Mouse (Mus musculus): ENCODE results near the gene Htr3b. TPM values are rescaled to one million over a fixed set of nuclear protein-coding genes. Genes with fewer than 3 reads are reported as not detected.
A peak's percentile ranks its signal among the peaks of the same experiment; 100 is the strongest.

Gene Htr3b
- total and polyA plus RNA-seq, 3 experiments: not detected

DNA sequence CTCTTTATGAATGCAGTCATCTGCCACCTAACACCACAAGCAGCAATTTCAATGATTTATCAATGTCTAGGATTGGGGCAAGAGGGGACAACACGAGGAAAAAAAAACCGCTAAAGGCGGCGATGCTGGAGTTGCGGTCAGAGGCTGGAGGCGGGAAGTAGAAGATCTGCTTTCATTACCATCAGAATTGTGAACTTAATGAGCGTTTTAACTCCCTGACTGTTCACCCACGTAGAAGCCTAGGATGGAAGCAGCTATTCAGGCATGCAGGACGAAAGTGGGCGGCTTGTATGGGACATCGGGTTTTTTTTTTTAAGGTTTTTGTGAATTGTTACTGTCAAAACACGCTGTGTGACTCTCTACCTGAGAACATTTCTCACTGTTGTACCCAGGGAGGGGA, 3.5 kb downstream of the Htr3b start:
- Histone ChIP-seq H3K27me3 (replicated peaks) (peaks cover 11% of the 10 kb centered on the region), H3K27ac (ENCODE audit: insufficient read depth, low read depth) (no peak overlapping the region), H3K9ac (ENCODE audit: insufficient read depth, low read depth) (no peak overlapping the region), H3K79me2 (replicated peaks; ENCODE audit: control insufficient read depth, extremely low read depth, insufficient read depth, poor library complexity, severe bottlenecking) (no peaks in the 10 kb centered on the region), H3K4me2 (ENCODE audit: insufficient read depth, low read depth, poor library complexity, severe bottlenecking) (no peak overlapping the region), H3K4me3 (replicated peaks in 1 of 3; ENCODE audit: low read depth in 2 of 3, low read length in 2 of 3, poor library complexity in 1 of 3) (no peak overlapping the region), H3K36me3 (replicated peaks in 1 of 2; ENCODE audit: control insufficient read depth in 1 of 2, insufficient read depth in 1 of 2, low read length in 1 of 2) (no peaks in the 10 kb centered on the region), H3K4me1 (ENCODE audit: control insufficient read depth in 1 of 2, insufficient read depth in 2 of 2) (no peaks in the 10 kb centered on the region; a peak in 1 of 4 replicates), H3K9me3 (replicated peaks; ENCODE audit: low read length) (no peaks in the 10 kb centered on the region)
- no peak for DNase-seq (ENCODE audit: extremely low read depth)
- dilution Hi-C loops (cut with MboI; ENCODE audit: extremely low pct_ligation_motif_present, extremely low pct_unique_long_range_greater_than_20kb, low sequenced_read_pairs) (no loop called here), in situ Hi-C loops (cut with MboI; ENCODE audit: low pct_ligation_motif_present, low pct_unique_long_range_greater_than_20kb, low sequenced_read_pairs) (loop anchor here (5.0 to 25.0 kb wide), 2 partner anchors 319 to 526 kb away; partner anchors contain the start of gene Ttc12)
- TF ChIP-seq MXI1 (IDR thresholded peaks at IDR 0.05; ENCODE audit: low read depth, low read length) (no peak), MAZ (IDR thresholded peaks at IDR 0.05; ENCODE audit: low read depth, low read length) (no peak), E2F4 (IDR thresholded peaks at IDR 0.05; ENCODE audit: insufficient replicate concordance, low read depth, low read length) (no peak), SIN3A (IDR thresholded peaks at IDR 0.05; ENCODE audit: low read length) (no peak), ETS1 (conservative IDR thresholded peaks at IDR 0.05; ENCODE audit: low read depth, low read length) (no peak), CTCF (conservative IDR thresholded peaks at IDR 0.05 in 1 of 2, IDR thresholded peaks at IDR 0.05 in 1 of 2; ENCODE audit: low read depth in 2 of 2, low read length in 2 of 2) (no peak), SMC3 (IDR thresholded peaks at IDR 0.05; ENCODE audit: low read depth, low read length) (no peak), TCF12 (IDR thresholded peaks at IDR 0.05; ENCODE audit: low read depth, low read length) (no peak), JUN (IDR thresholded peaks at IDR 0.05; ENCODE audit: insufficient read depth, low read depth, low read length) (no peak), USF2 (conservative IDR thresholded peaks at IDR 0.05; ENCODE audit: low read depth, low read length) (no peak), MYC (IDR thresholded peaks at IDR 0.05; ENCODE audit: low read depth, low read length) (no peak), RAD21 (IDR thresholded peaks at IDR 0.05; ENCODE audit: low read depth, low read length) (no peak), NRF1 (IDR thresholded peaks at IDR 0.05; ENCODE audit: low read depth, low read length) (no peak), ZNF384 (IDR thresholded peaks at IDR 0.05; ENCODE audit: low read depth, low read length) (no peak), MAFK (IDR thresholded peaks at IDR 0.05; ENCODE audit: insufficient replicate concordance, low read length) (no peak), POLR2AphosphoS2 (IDR thresholded peaks at IDR 0.05; ENCODE audit: low read depth, low read length) (no peak), PAX5 (IDR thresholded peaks at IDR 0.05; ENCODE audit: low read length) (no peak), NELFE (IDR thresholded peaks at IDR 0.05; ENCODE audit: low read depth, low read length) (no peak), BHLHE40 (IDR thresholded peaks at IDR 0.05; ENCODE audit: low read depth, low read length) (no peak), RCOR1 (conservative IDR thresholded peaks at IDR 0.05; ENCODE audit: low read depth, low read length) (no peak)

DNA sequence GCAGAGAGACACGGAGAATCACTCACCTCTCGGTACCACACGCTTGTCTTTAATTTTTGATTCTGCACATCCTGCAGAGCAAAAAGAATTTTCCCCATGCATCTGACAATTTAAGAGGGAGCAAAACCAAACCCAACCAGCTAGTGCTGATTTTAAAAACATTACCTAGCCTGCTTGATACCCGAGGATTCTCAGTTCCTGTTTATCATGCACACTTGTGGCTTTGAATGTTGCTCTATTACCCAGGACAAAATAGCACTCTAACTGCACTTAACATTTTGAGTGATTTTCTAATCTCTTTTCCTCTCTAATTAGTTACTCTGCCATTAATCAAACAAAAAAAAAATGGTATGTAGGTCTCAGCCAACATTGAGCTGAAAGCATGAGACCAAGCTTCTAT, 17.2 kb downstream of the Htr3b start:
- in situ Hi-C loops (cut with MboI; ENCODE audit: low pct_ligation_motif_present, low pct_unique_long_range_greater_than_20kb, low sequenced_read_pairs) (no loop called here), dilution Hi-C loops (cut with MboI; ENCODE audit: extremely low pct_ligation_motif_present, extremely low pct_unique_long_range_greater_than_20kb, low sequenced_read_pairs) (no loop called here)
- H3K27me3 ChIP-seq (replicated peaks): peaks cover 11% of the 10 kb centered on the region
- no peak for DNase-seq (ENCODE audit: extremely low read depth)
- H3K27ac ChIP-seq (ENCODE audit: insufficient read depth, low read depth): no peak overlapping the region
- TF ChIP-seq MAFK (IDR thresholded peaks at IDR 0.05; ENCODE audit: insufficient replicate concordance, low read length): no peak
- no peak for TF ChIP-seq POLR2AphosphoS2 (IDR thresholded peaks at IDR 0.05; ENCODE audit: low read depth, low read length)
- TF ChIP-seq PAX5 (IDR thresholded peaks at IDR 0.05; ENCODE audit: low read length): no peak
- peak; percentile 38; the same call in 1 of the 2 replicates for TF ChIP-seq BHLHE40 (IDR thresholded peaks at IDR 0.05; ENCODE audit: low read depth, low read length)
- TF ChIP-seq EP300 (IDR thresholded peaks at IDR 0.05; ENCODE audit: low read length): peak; percentile 55
- no peak for TF ChIP-seq RCOR1 (conservative IDR thresholded peaks at IDR 0.05; ENCODE audit: low read depth, low read length)
- TF ChIP-seq IRF4 (IDR thresholded peaks at IDR 0.05; ENCODE audit: low read depth, low read length): peak; percentile 62; the same call in 1 of the 2 replicates
- H3K79me2 ChIP-seq (replicated peaks; ENCODE audit: control insufficient read depth, extremely low read depth, insufficient read depth, poor library complexity, severe bottlenecking): no peaks in the 10 kb centered on the region
- no peaks in the 10 kb centered on the region for H3K9me3 ChIP-seq (replicated peaks; ENCODE audit: low read length)
- H3K4me1 ChIP-seq (ENCODE audit: control insufficient read depth in 1 of 2, insufficient read depth in 2 of 2): peaks cover 0 to 9% of the 10 kb centered on the region in 2 experiments; a peak in 2 of 4 replicates
- H3K36me3 ChIP-seq (replicated peaks in 1 of 2; ENCODE audit: control insufficient read depth in 1 of 2, insufficient read depth in 1 of 2, low read length in 1 of 2): no peaks in the 10 kb centered on the region
- H3K4me2 ChIP-seq (ENCODE audit: insufficient read depth, low read depth, poor library complexity, severe bottlenecking): no peak overlapping the region
- H3K9ac ChIP-seq (ENCODE audit: insufficient read depth, low read depth): no peak overlapping the region
- H3K4me3 ChIP-seq (replicated peaks in 1 of 3; ENCODE audit: low read depth in 2 of 3, low read length in 2 of 3, poor library complexity in 1 of 3): no peak overlapping the region

Measured in CH12.LX (cell line).